Mouse (Mus musculus) brown adipose tissue, adult 24 weeks (tissue): ENCODE results near the gene Slc6a19. TPM values are rescaled to one million over a fixed set of nuclear protein-coding genes. Genes with fewer than 3 reads are reported as not detected.
"Not testable (repeated sequence)": the region's sequence is repeated elsewhere in the genome, so short reads cannot be mapped to it uniquely, and the experiment has no call there.

Source experiments
- H3K27ac ChIP-seq: fragments of 200-500 bp; replicated peaks from 2 replicates; pipeline ENCODE4 v1.5.1; 2012; ENCODE audit warnings: low read depth, mild to moderate bottlenecking, low read length
- H3K4me1 ChIP-seq: fragments of 200-500 bp; 2 replicates; pipeline ENCODE4 v1.6.1; 2012; ENCODE audit warnings: low read length, mixed read lengths; ENCODE audit not compliant: control insufficient read depth, insufficient read depth, insufficient read length
- H3K4me3 ChIP-seq: fragments of 200-500 bp; 2 replicates; pipeline ENCODE4 v1.5.1; 2012; ENCODE audit warnings: low read depth, mild to moderate bottlenecking, low read length, moderate library complexity; ENCODE audit not compliant: insufficient read depth
- polyA plus RNA-seq: library from polyadenylated mRNA; stranded (reverse); fragments of >200 nt; gene quantifications from 2 replicates; pipeline ENCODE4 v1.2.4, GENCODE M21; 2012; ENCODE audit not compliant: missing spikeins, insufficient read depth, insufficient read length

Gene Slc6a19
- 2.1 and 2.7 TPM in 2 replicates for polyA plus RNA-seq

GRCm38 (mm10) chr13:73704694-73705325 is at the start of gene Slc6a19:
Gene Slc6a19, minus strand, starts transcription at chr13:73704865.
- no peak within 1 kb of the TSS for H3K4me3 ChIP-seq
- no peak within 1 kb of the TSS for H3K27ac ChIP-seq
- H3K4me1 ChIP-seq, result 0 out of 2 replicates have a peak, but pooled peaks cover 2% of the 10 kb centered on the region

- Histone ChIP-seq H3K4me1 (peaks cover 12% of the 10 kb centered on the region; the same call in 1 of the 2 replicates), H3K27ac (no peak overlapping the region), H3K4me3 (no peak overlapping the region)
Observed at GRCm38 (mm10) chr13:73751284-73751683, 46.6 kb upstream of the Slc6a19 start.

- no peak overlapping the region for H3K27ac ChIP-seq
- H3K4me1 ChIP-seq, result peaks cover 12% of the 10 kb centered on the region; the same call in 1 of the 2 replicates
- H3K4me3 ChIP-seq, result no peak overlapping the region
Observed at GRCm38 (mm10) chr13:73750435-73750834, 45.8 kb upstream of the Slc6a19 start.

- Histone ChIP-seq H3K4me3 (no peak overlapping the region), H3K4me1 (peaks cover 12% of the 10 kb centered on the region; the same call in 1 of the 2 replicates), H3K27ac (no peak overlapping the region)
Observed at GRCm38 (mm10) chr13:73748663-73749440, 44.2 kb upstream of the Slc6a19 start.

- H3K27ac ChIP-seq, result no peak overlapping the region
- no peaks in the 10 kb centered on the region for H3K4me1 ChIP-seq
- H3K4me3 ChIP-seq, result no peak overlapping the region
Observed at GRCm38 (mm10) chr13:73743662-73744061, 39.0 kb upstream of the Slc6a19 start.

- no peak overlapping the region for H3K27ac ChIP-seq
- no peaks in the 10 kb centered on the region for H3K4me1 ChIP-seq
- no peak overlapping the region for H3K4me3 ChIP-seq
Observed at GRCm38 (mm10) chr13:73742944-73743343, 38.3 kb upstream of the Slc6a19 start.

- not testable (repeated sequence) for H3K27ac ChIP-seq, H3K4me1 ChIP-seq, H3K4me3 ChIP-seq
Observed at GRCm38 (mm10) chr13:73740399-73740944, 35.8 kb upstream of the Slc6a19 start.

- Histone ChIP-seq H3K4me3 (no peak overlapping the region), H3K4me1 (peaks cover 9% of the 10 kb centered on the region), H3K27ac (no peak overlapping the region)
Observed at GRCm38 (mm10) chr13:73736943-73737342, 32.3 kb upstream of the Slc6a19 start.

- Histone ChIP-seq H3K4me1 (peaks cover 9% of the 10 kb centered on the region), H3K4me3 (no peak overlapping the region), H3K27ac (no peak overlapping the region)
Observed at GRCm38 (mm10) chr13:73735928-73736327, 31.3 kb upstream of the Slc6a19 start.

GRCm38 (mm10) chr13:73735270-73735669 is 30.6 kb upstream of the Slc6a19 start:
- Histone ChIP-seq H3K27ac (no peak overlapping the region), H3K4me1 (peaks cover 9% of the 10 kb centered on the region), H3K4me3 (no peak overlapping the region)

- Histone ChIP-seq H3K4me1 (peaks cover 9% of the 10 kb centered on the region), H3K4me3 (no peak overlapping the region), H3K27ac (no peak overlapping the region)
Observed at GRCm38 (mm10) chr13:73734379-73734778, 29.7 kb upstream of the Slc6a19 start.

GRCm38 (mm10) chr13:73732742-73733700 is 28.4 kb upstream of the Slc6a19 start, which contains the start of gene Slc12a7:
Gene Slc12a7, plus strand, starts transcription at chr13:73733094.
- peaks cover 22% of the 10 kb centered on the region for H3K4me1 ChIP-seq
- peak within 1 kb of the TSS; percentile 50 for H3K4me3 ChIP-seq
- no peak within 1 kb of the TSS for H3K27ac ChIP-seq

- peak overlapping the region; percentile 41 for H3K4me3 ChIP-seq
- no peak overlapping the region for H3K27ac ChIP-seq
- H3K4me1 ChIP-seq, result peaks cover 22% of the 10 kb centered on the region
Observed at GRCm38 (mm10) chr13:73732235-73732634, 27.6 kb upstream of the Slc6a19 start.

- no peak overlapping the region for H3K27ac ChIP-seq
- H3K4me3 ChIP-seq, result no peak overlapping the region
- H3K4me1 ChIP-seq, result peaks cover 22% of the 10 kb centered on the region
Observed at GRCm38 (mm10) chr13:73730913-73731312, 26.2 kb upstream of the Slc6a19 start.
